Mouse (Mus musculus) lung, embryonic 14.5 days (tissue): ENCODE data around the gene Olfr1331. TPM values are rescaled to one million over a fixed set of nuclear protein-coding genes. Genes with fewer than 3 reads are reported as not detected.

Source experiments
- polyA plus RNA-seq: library from polyadenylated mRNA; unstranded; fragments of >200 nt; fragmentation: Nextera tagmentation; extraction: Ambion mirVana; gene quantifications from 2 replicates; pipeline ENCODE4 v1.2.1, GENCODE M21; 2014

Gene Olfr1331
- polyA plus RNA-seq, 1 experiment from 2014 or later = not detected

Other genes starting within 250 kb of the Olfr1331 start
- gene Cfap57, start 243.9 kb upstream of the Olfr1331 start, polyA plus RNA-seq = 0.12 and 0.22 TPM in 2 replicates
- 161 and 166 TPM in 2 replicates for gene Ebna1bp2, start 243.8 kb upstream of the Olfr1331 start, polyA plus RNA-seq
- not detected in 2 replicates for gene Olfr62, start 205.7 kb upstream of the Olfr1331 start, polyA plus RNA-seq
- gene Olfr1342, start 171.9 kb upstream of the Olfr1331 start, polyA plus RNA-seq = 0.74 and 0.99 TPM in 2 replicates
- not detected in 2 replicates for gene Olfr1341, start 161.1 kb upstream of the Olfr1331 start, polyA plus RNA-seq
- not detected in 2 replicates for gene Olfr1340, start 144.5 kb upstream of the Olfr1331 start, polyA plus RNA-seq
- not detected in 2 replicates for gene Olfr1339, start 132.5 kb upstream of the Olfr1331 start, polyA plus RNA-seq
- not detected in 2 replicates for gene Olfr1338, start 105.9 kb upstream of the Olfr1331 start, polyA plus RNA-seq
- not detected in 2 replicates for gene Olfr1337, start 82.1 kb upstream of the Olfr1331 start, polyA plus RNA-seq
- not detected in 2 replicates for gene Olfr1335, start 54.7 kb upstream of the Olfr1331 start, polyA plus RNA-seq
- gene Olfr1333, start 28.4 kb upstream of the Olfr1331 start, polyA plus RNA-seq = not detected in 2 replicates
- gene Olfr1330, start 23.9 kb downstream of the Olfr1331 start, polyA plus RNA-seq = not detected in 2 replicates
- gene Olfr1329, start 52.8 kb downstream of the Olfr1331 start, polyA plus RNA-seq = not detected in 2 replicates
- not detected in 2 replicates for gene Olfr1328, start 74.0 kb downstream of the Olfr1331 start, polyA plus RNA-seq
- not detected in 2 replicates for gene Lao1, start 96.9 kb downstream of the Olfr1331 start, polyA plus RNA-seq
- gene Slc2a1, start 244.1 kb downstream of the Olfr1331 start, polyA plus RNA-seq = 70.7 and 83.1 TPM in 2 replicates